Mouse (Mus musculus) hindbrain, embryonic 14.5 days (tissue): Measurements from ENCODE around the gene Fam166a. TPM values are rescaled to one million over a fixed set of nuclear protein-coding genes. Genes with fewer than 3 reads are reported as not detected.

Source experiments
- ATAC-seq: fragments of 200-750 bp; cut with Nextera tagmentation; 2 replicates; pipeline ENCODE4 v1.8.0; 2017; ENCODE audit warnings: moderate number of reproducible peaks, mild to moderate bottlenecking, moderate TSS enrichment, moderate library complexity; ENCODE audit not compliant: low FRiP score
- DNase-seq: peaks from one replicate; pipeline ENCODE4 v3.0.0-alpha.2; 2015; ENCODE audit warnings: low spot score
- H3K27ac ChIP-seq: fragments of 300-500 bp; sonication (generic); 2 replicates; pipeline ENCODE4 v1.5.1; 2014; ENCODE audit warnings: mild to moderate bottlenecking, moderate library complexity
- H3K27me3 ChIP-seq: fragments of 300-500 bp; sonication (generic); 2 replicates; pipeline ENCODE4 v1.6.1; 2014; ENCODE audit warnings: mild to moderate bottlenecking, low read length, mixed read lengths; ENCODE audit not compliant: control insufficient read depth, insufficient read depth
- H3K36me3 ChIP-seq: fragments of 300-500 bp; sonication (generic); replicated peaks from 2 replicates; pipeline ENCODE4 v1.6.1; 2014; ENCODE audit not compliant: control insufficient read depth, insufficient read depth
- H3K4me1 ChIP-seq: fragments of 300-500 bp; sonication (generic); replicated peaks from 2 replicates; pipeline ENCODE4 v1.6.1; 2014; ENCODE audit warnings: antibody characterized with exemption, low read length, mixed read lengths; ENCODE audit not compliant: control insufficient read depth, insufficient read depth
- H3K4me2 ChIP-seq: fragments of 300-500 bp; sonication (generic); replicated peaks from 2 replicates; pipeline ENCODE4 v1.6.1; 2014; ENCODE audit warnings: mild to moderate bottlenecking, moderate library complexity
- H3K4me3 ChIP-seq: fragments of 300-500 bp; sonication (generic); replicated peaks from 2 replicates; pipeline ENCODE4 v1.5.1; 2014; ENCODE audit warnings: mild to moderate bottlenecking, low read length
- H3K9ac ChIP-seq: fragments of 300-500 bp; sonication (generic); 2 replicates; pipeline ENCODE4 v1.6.1; 2014
- H3K9me3 ChIP-seq: fragments of 300-500 bp; sonication (generic); 2 replicates; pipeline ENCODE4 v1.6.1; 2016; ENCODE audit warnings: low read length; ENCODE audit not compliant: control insufficient read depth
- WGBS: fragments of 180-500 bp; shearing (Covaris S2); extraction: QIAGEN DNeasy Blood & Tissue Kit; methylation state at CpG from one replicate; pipeline ENCODE4 v1.1.7; 2014; 5-methylcytosine and 5-hydroxymethylcytosine counted together
- polyA plus RNA-seq: library from polyadenylated mRNA; unstranded; fragments of >200 nt; fragmentation: Nextera tagmentation; extraction: Ambion mirVana; gene quantifications from 2 replicates; pipeline ENCODE4 v1.2.1, GENCODE M21; 2014

Fam166a gene
- polyA plus RNA-seq, 1 experiment from 2014 or later, result not detected

DNA sequence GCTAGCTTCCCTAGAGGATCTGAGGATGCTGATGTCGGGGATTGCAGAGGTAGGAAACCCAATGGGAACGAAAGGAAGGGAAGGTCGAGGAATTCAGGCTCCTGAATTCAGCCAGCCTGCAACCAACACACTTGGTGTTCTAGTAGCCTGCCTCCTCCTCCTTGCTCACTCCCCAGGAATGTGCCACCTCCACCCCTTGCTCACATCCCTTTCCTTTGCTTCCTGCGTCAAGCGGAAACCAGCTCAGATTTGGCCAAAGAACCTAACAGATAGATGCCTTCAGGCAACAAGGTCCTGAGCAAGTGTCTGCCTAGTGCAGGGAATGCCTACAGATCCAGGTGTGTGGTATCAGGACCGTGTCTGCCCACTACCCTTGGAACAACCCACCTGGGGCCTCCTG lies 42.0 kb upstream of the Fam166a start:
- H3K4me2 ChIP-seq, result peak overlapping the region; percentile 31
- no peak overlapping the region for H3K9ac ChIP-seq
- H3K36me3 ChIP-seq, result no peaks in the 10 kb centered on the region

GRCm38 (mm10) chr2:25177076-25177475 lies 41.5 kb upstream of the Fam166a start:
- 0 out of 2 replicates have a peak overlapping the region, but pooled peaks have one; percentile 7 for H3K4me3 ChIP-seq
- H3K36me3 ChIP-seq, result no peaks in the 10 kb centered on the region
- H3K4me1 ChIP-seq, result peaks cover 45% of the 10 kb centered on the region; the same call in 1 of the 2 replicates
- no peaks in the 10 kb centered on the region for H3K27me3 ChIP-seq
- ATAC-seq, result no peak
- H3K9ac ChIP-seq, result 0 out of 2 replicates have a peak overlapping the region, but pooled peaks have one; percentile 16
- peak overlapping the region; percentile 81 for H3K27ac ChIP-seq
- H3K4me2 ChIP-seq, result peak overlapping the region; percentile 31
- no peak for DNase-seq
- 33% methylated on average over 4 of the region's 4 CpGs for WGBS
- H3K9me3 ChIP-seq, result no peaks in the 10 kb centered on the region

More for the DNA sequence above, 42.0 kb upstream of the Fam166a start:
- no peaks in the 10 kb centered on the region for H3K9me3 ChIP-seq
- no peak for ATAC-seq
- DNase-seq, result no peak
- WGBS, result 65% methylated on average over 6 of the region's 6 CpGs
- H3K4me1 ChIP-seq, result peaks cover 40% of the 10 kb centered on the region; the same call in 1 of the 2 replicates
- H3K27ac ChIP-seq, result peak overlapping the region; percentile 81
- H3K4me3 ChIP-seq, result no peak overlapping the region
- no peaks in the 10 kb centered on the region for H3K27me3 ChIP-seq

- peak; percentile 25 for ATAC-seq
- H3K4me3 ChIP-seq, result peak overlapping the region; percentile 7; the same call in 1 of the 2 replicates
- no peaks in the 10 kb centered on the region for H3K9me3 ChIP-seq
- no peaks in the 10 kb centered on the region for H3K27me3 ChIP-seq
- no peaks in the 10 kb centered on the region for H3K36me3 ChIP-seq
- H3K27ac ChIP-seq, result peak overlapping the region; percentile 81
- H3K9ac ChIP-seq, result 0 out of 2 replicates have a peak overlapping the region, but pooled peaks have one; percentile 16
- peak overlapping the region; percentile 31 for H3K4me2 ChIP-seq
- DNase-seq, result peak; percentile 63
- H3K4me1 ChIP-seq, result peaks cover 50% of the 10 kb centered on the region; the same call in 1 of the 2 replicates
- WGBS, result 4% methylated on average over 6 of the region's 6 CpGs
These were observed 40.9 kb upstream of the Fam166a start for GRCm38 (mm10) chr2:25177685-25178084.

DNA sequence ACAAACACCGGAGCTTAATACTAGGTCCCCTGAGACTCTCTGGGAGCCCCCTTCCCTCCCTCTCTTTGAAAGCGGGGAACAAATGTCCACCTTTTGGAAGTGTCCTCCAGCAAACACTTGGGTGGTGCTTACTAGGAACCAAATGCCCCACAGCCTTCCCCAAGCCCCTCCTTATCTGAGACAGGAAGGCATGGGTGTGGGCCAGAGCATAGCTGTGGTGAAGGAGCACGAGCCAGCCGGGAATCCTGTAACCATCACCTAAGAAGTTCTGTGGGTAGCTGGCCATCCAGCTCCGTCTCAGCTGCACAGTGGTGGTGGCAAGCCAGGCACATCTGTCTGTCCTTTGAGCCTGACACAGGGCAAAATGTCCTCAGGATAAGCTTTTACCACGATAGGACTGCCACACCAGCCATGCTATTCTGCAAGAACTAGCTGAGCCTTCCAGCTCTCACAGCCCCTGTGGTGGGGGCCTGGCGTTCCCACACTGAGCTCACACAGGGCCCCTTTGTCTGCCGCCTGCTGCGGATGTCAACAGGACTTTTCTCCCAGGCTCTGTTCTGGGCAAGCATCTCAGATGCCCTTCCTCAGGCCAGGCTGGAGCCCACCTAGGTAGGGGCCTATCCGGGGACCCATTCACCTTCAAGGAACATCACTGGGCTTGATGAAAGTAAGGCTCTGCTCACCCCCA lies 40.1 kb upstream of the Fam166a start:
- no peak for DNase-seq
- Histone ChIP-seq H3K9ac (no peak overlapping the region), H3K4me3 (no peak overlapping the region), H3K36me3 (no peaks in the 10 kb centered on the region), H3K4me2 (peak overlapping the region; percentile 31), H3K4me1 (peaks cover 54% of the 10 kb centered on the region; the same call in 1 of the 2 replicates), H3K9me3 (no peaks in the 10 kb centered on the region), H3K27ac (peak overlapping the region; percentile 81), H3K27me3 (no peaks in the 10 kb centered on the region)
- 18% methylated on average over 10 of the region's 10 CpGs for WGBS
- no peak for ATAC-seq

GRCm38 (mm10) chr2:25179566-25180217 lies 38.9 kb upstream of the Fam166a start:
- ATAC-seq (no peak), DNase-seq (no peak)
- Histone ChIP-seq H3K9ac (0 out of 2 replicates have a peak overlapping the region, but pooled peaks have one; percentile 17), H3K27me3 (no peaks in the 10 kb centered on the region), H3K4me2 (peak overlapping the region; percentile 87), H3K4me1 (peaks cover 54% of the 10 kb centered on the region; the same call in 1 of the 2 replicates), H3K9me3 (no peaks in the 10 kb centered on the region), H3K27ac (peak overlapping the region; percentile 40), H3K36me3 (no peaks in the 10 kb centered on the region), H3K4me3 (peak overlapping the region; percentile 59)
- WGBS, result 25% methylated on average over 15 of the region's 15 CpGs

DNA sequence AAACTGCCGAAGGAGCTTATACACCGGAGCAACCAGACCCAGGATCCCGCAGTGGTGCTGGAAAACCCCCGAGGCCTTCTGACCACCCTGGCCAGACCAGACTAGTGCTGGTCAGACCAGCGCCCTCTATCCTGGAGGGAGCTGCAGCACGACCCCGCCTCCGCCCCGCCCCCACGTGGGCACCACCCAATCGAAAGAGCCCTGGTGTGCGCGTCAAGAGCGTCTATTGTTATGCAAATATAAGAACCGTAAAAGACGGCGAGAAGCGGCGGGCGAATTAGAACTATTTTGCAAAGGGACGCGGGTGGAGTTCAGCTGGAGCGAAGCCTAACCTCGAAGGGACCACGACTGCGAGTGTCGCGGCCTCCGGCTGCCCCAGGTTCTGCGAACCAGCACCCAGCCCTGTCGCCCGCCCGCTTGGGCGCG lies 38.1 kb upstream of the Fam166a start, which contains the start of gene Nrarp:
TSS of gene Nrarp (plus strand) at position 281 of the 426 bp plus-strand sequence.
- DNase-seq, result peak; percentile 92
- Histone ChIP-seq H3K9me3 (no peaks in the 10 kb centered on the region), H3K4me3 (peak within 1 kb of the TSS; percentile 59), H3K4me2 (peak within 1 kb of the TSS; percentile 87), H3K9ac (peak within 1 kb of the TSS; percentile 64), H3K4me1 (peaks cover 56% of the 10 kb centered on the region; the same call in 1 of the 2 replicates), H3K27ac (peak within 1 kb of the TSS; percentile 74), H3K36me3 (no peaks in the 10 kb centered on the region), H3K27me3 (no peaks in the 10 kb centered on the region)
- ATAC-seq, result peak; percentile 88
- WGBS, result under 1% methylated on average over 35 of the region's 35 CpGs

DNA sequence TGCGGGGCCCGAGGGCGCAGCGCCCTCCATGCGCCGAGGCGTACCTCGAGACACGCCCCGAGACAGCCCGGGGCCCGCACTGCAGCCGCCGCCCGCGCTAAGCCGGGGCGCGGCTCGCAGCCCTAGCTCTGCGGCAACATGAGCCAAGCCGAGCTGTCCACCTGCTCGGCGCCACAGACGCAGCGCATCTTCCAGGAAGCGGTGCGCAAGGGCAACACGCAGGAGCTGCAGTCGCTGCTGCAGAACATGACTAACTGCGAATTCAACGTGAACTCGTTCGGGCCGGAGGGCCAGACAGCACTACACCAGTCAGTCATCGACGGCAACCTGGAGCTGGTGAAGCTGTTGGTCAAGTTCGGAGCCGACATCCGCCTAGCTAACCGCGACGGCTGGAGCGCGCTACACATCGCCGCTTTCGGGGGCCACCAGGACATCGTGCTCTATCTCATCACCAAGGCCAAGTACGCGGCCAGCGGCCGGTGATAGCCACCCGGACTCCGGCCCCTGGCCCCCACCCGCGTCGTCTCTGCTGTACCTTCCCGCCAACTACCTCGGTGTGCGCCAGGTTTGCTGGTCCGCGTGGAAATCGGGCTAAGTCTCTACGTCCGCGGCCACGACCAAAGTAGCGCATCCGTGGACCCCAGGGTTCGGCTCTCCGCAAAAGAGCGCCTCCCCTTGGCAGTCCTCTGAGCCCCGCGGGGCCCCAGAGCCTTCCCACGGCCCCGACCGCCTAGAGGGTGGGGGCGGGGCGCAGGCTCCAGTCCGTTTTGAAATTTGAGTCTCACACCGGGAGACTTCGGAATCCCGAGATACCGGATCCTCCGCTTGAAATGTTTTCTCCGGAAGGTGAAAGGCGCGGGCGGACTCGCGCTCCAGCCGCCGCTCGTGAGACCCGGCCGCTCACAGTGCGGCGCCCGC lies 37.3 kb upstream of the Fam166a start:
- H3K4me3 ChIP-seq, result peak overlapping the region; percentile 59
- peak overlapping the region; percentile 64 for H3K9ac ChIP-seq
- H3K27me3 ChIP-seq, result no peaks in the 10 kb centered on the region
- under 1% methylated on average over 95 of the region's 100 CpGs for WGBS
- no peaks in the 10 kb centered on the region for H3K9me3 ChIP-seq
- ATAC-seq (peak; percentile 41), DNase-seq (no peak)
- H3K36me3 ChIP-seq, result no peaks in the 10 kb centered on the region
- H3K4me2 ChIP-seq, result peak overlapping the region; percentile 87
- peak overlapping the region; percentile 74 for H3K27ac ChIP-seq
- H3K4me1 ChIP-seq, result peaks cover 53% of the 10 kb centered on the region; the same call in 1 of the 2 replicates

DNA sequence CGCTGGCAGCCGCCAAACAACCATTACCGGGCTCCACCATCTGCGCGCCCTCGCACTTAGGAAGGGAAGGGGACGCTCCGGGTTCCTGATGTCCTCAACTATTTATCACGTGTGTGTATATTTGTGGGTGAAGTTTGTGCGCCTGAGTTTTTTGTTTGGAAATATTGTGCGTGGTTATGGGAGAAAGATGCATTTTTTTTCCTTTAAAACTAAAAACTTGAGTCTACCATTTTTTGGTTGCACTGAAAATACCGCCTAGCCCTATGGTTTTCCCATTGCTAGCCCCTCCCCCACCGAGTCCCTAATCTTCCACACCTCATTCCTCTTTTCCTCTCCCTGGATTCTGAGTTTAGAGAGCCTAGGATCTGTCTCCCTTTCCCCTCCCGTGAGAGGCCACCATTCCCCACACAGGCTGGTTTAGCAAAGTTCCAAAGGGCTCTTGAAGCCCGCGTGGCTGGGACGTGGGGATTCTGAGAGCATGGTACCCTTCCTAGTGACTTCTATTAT lies 36.6 kb upstream of the Fam166a start:
- H3K4me2 ChIP-seq, result peak overlapping the region; percentile 87
- DNase-seq, result no peak
- peak overlapping the region; percentile 64 for H3K9ac ChIP-seq
- no peaks in the 10 kb centered on the region for H3K36me3 ChIP-seq
- no peak for ATAC-seq
- 1% methylated on average over 17 of the region's 17 CpGs for WGBS
- peak overlapping the region; percentile 59 for H3K4me3 ChIP-seq
- H3K9me3 ChIP-seq, result no peaks in the 10 kb centered on the region
- peak overlapping the region; percentile 74 for H3K27ac ChIP-seq
- H3K27me3 ChIP-seq, result no peaks in the 10 kb centered on the region
- peaks cover 46% of the 10 kb centered on the region; the same call in 1 of the 2 replicates for H3K4me1 ChIP-seq
